Mouse (Mus musculus) MEL (cell line): ENCODE data around the gene Ube2f. TPM values are rescaled to one million over a fixed set of nuclear protein-coding genes. Genes with fewer than 3 reads are reported as not detected.

ENCODE experiments used
- DNase-seq: peaks from one replicate; pipeline ENCODE4 v3.0.0; 2011; ENCODE audit warnings: low read depth, low spot score
- H3K27ac ChIP-seq: 2 replicates; pipeline ENCODE4 v1.5.1; 2012; ENCODE audit warnings: low read depth, mild to moderate bottlenecking, control low read depth, low read length, moderate library complexity; ENCODE audit not compliant: control insufficient read depth
- H3K27me3 ChIP-seq, 2 experiments: fragments of 150-350 bp in 1 of 2; sonication (generic) in 1 of 2; 2 replicates each; pipeline ENCODE4 v1.6.1; 2012; ENCODE audit warnings: low read length in 2 of 2, mild to moderate bottlenecking in 2 of 2, improper control_type of control experiment in 1 of 2, moderate library complexity in 1 of 2; ENCODE audit not compliant: insufficient read depth in 2 of 2, control insufficient read depth in 1 of 2
- H3K36me3 ChIP-seq, 2 experiments: 2 replicates each; pipeline ENCODE4 v1.6.1; 2012 to 2014; ENCODE audit warnings: low read length in 2 of 2, improper control_type of control experiment in 1 of 2, inconsistent platforms in 1 of 2, mild to moderate bottlenecking in 1 of 2; ENCODE audit not compliant: insufficient read depth in 2 of 2, control insufficient read depth in 1 of 2
- H3K4me1 ChIP-seq, 2 experiments: fragments of 150-350 bp in 1 of 2; sonication (generic) in 1 of 2; 2 replicates each; pipeline ENCODE4 v1.6.1; 2012; ENCODE audit warnings: low read length in 2 of 2, improper control_type of control experiment in 1 of 2, mild to moderate bottlenecking in 1 of 2; ENCODE audit not compliant: insufficient read depth in 2 of 2, control insufficient read depth in 1 of 2
- H3K4me3 ChIP-seq, 2 experiments: fragments of 150-350 bp in 1 of 2; sonication (generic) in 1 of 2; 2 replicates each; pipeline ENCODE4 v1.5.1; 2012; ENCODE audit warnings: low read depth in 2 of 2, low read length in 2 of 2, mild to moderate bottlenecking in 2 of 2, moderate library complexity in 2 of 2, control low read depth in 1 of 2, improper control_type of control experiment in 1 of 2; ENCODE audit not compliant: control insufficient read depth in 1 of 2, insufficient read depth in 1 of 2
- H3K79me2 ChIP-seq: 2 replicates; pipeline ENCODE4 v1.6.1; 2012; ENCODE audit warnings: mild to moderate bottlenecking, low read length, moderate library complexity; ENCODE audit not compliant: control insufficient read depth, poor library complexity, insufficient read depth
- H3K9ac ChIP-seq: 2 replicates; pipeline ENCODE4 v1.6.1; 2012; ENCODE audit warnings: low read depth, mild to moderate bottlenecking, control low read depth, low read length, moderate library complexity; ENCODE audit not compliant: control insufficient read depth, poor library complexity, severe bottlenecking
- H3K9me3 ChIP-seq: fragments of 150-350 bp; sonication (generic); replicated peaks from 2 replicates; pipeline ENCODE4 v1.6.1; 2012; ENCODE audit warnings: mild to moderate bottlenecking, low read length, improper control_type of control experiment, moderate library complexity; ENCODE audit not compliant: insufficient read depth
- BHLHE40 ChIP-seq: IDR thresholded peaks from 2 replicates; pipeline ENCODE4 v1.6.1; 2012; ENCODE audit warnings: low read depth, mild to moderate bottlenecking, inconsistent platforms, low read length, improper control_type of control experiment, borderline replicate concordance
- CHD1 ChIP-seq: IDR thresholded peaks from 2 replicates; pipeline ENCODE4 v1.6.1; 2012; ENCODE audit warnings: low read depth, mild to moderate bottlenecking, inconsistent platforms, low read length, improper control_type of control experiment
- E2F4 ChIP-seq: IDR thresholded peaks from 2 replicates; pipeline ENCODE4 v1.6.1; 2011; ENCODE audit warnings: low read depth, low read length, improper control_type of control experiment, borderline replicate concordance
- ELF1 ChIP-seq: IDR thresholded peaks from 2 replicates; pipeline ENCODE4 v1.6.1; 2014; ENCODE audit warnings: low read depth, mild to moderate bottlenecking, inconsistent platforms, low read length, improper control_type of control experiment, moderate library complexity
- EP300 ChIP-seq, 2 experiments: IDR thresholded peaks; 2 replicates each; pipeline ENCODE4 v1.6.1; 2011; ENCODE audit warnings: improper control_type of control experiment in 2 of 2, low read length in 2 of 2, low read depth in 1 of 2, mild to moderate bottlenecking in 1 of 2
- ETS1 ChIP-seq: IDR thresholded peaks from 2 replicates; pipeline ENCODE4 v1.6.1; 2012; ENCODE audit warnings: low read depth, mild to moderate bottlenecking, inconsistent platforms, low read length, improper control_type of control experiment, moderate library complexity
- GABPA ChIP-seq: IDR thresholded peaks from 2 replicates; pipeline ENCODE4 v1.6.1; 2012; ENCODE audit warnings: low read depth, mild to moderate bottlenecking, inconsistent platforms, low read length, improper control_type of control experiment, moderate library complexity
- GATA1 ChIP-seq: IDR thresholded peaks from 2 replicates; pipeline ENCODE4 v1.6.1; 2011; ENCODE audit warnings: low read depth, low read length, improper control_type of control experiment
- HCFC1 ChIP-seq: IDR thresholded peaks from 2 replicates; pipeline ENCODE4 v1.6.1; 2012; ENCODE audit warnings: low read depth, mild to moderate bottlenecking, inconsistent platforms, low read length, improper control_type of control experiment, moderate library complexity
- JUND ChIP-seq: IDR thresholded peaks from 2 replicates; pipeline ENCODE4 v1.6.1; 2011; ENCODE audit warnings: low read depth, mild to moderate bottlenecking, improper control_type of control experiment, low read length
- KAT2A ChIP-seq: conservative IDR thresholded peaks from 2 replicates; pipeline ENCODE4 v1.6.1; 2012; ENCODE audit warnings: low read depth, low read length, improper control_type of control experiment, inconsistent platforms
- MAFK ChIP-seq: IDR thresholded peaks from 2 replicates; pipeline ENCODE4 v1.6.1; 2011; ENCODE audit warnings: low read depth, mild to moderate bottlenecking, low read length, improper control_type of control experiment, borderline replicate concordance
- MAX ChIP-seq: IDR thresholded peaks from 2 replicates; pipeline ENCODE4 v1.6.1; 2011; ENCODE audit warnings: low read length, improper control_type of control experiment
- MAZ ChIP-seq: IDR thresholded peaks from 2 replicates; pipeline ENCODE4 v1.6.1; 2012; ENCODE audit warnings: low read depth, mild to moderate bottlenecking, inconsistent platforms, low read length, improper control_type of control experiment
- MXI1 ChIP-seq: IDR thresholded peaks from 2 replicates; pipeline ENCODE4 v1.6.1; 2011; ENCODE audit warnings: mild to moderate bottlenecking, low read depth, low read length, improper control_type of control experiment
- MYC ChIP-seq: IDR thresholded peaks from 2 replicates; pipeline ENCODE4 v1.6.1; 2011; ENCODE audit warnings: low read depth, mild to moderate bottlenecking, low read length, improper control_type of control experiment, moderate library complexity
- NELFE ChIP-seq: IDR thresholded peaks from 2 replicates; pipeline ENCODE4 v1.6.1; 2011; ENCODE audit warnings: low read depth, low read length, improper control_type of control experiment
- NRF1 ChIP-seq: IDR thresholded peaks from 2 replicates; pipeline ENCODE4 v1.6.1; 2014; ENCODE audit warnings: low read depth, mild to moderate bottlenecking, inconsistent platforms, low read length, improper control_type of control experiment, moderate library complexity; ENCODE audit not compliant: poor library complexity, insufficient read depth, severe bottlenecking
- POLR2A ChIP-seq, 2 experiments: IDR thresholded peaks; 2 replicates each; pipeline ENCODE4 v1.6.1; 2011 to 2012; ENCODE audit warnings: low read length in 2 of 2, mild to moderate bottlenecking in 2 of 2, control low read depth in 1 of 2, improper control_type of control experiment in 1 of 2, low read depth in 1 of 2, moderate library complexity in 1 of 2; ENCODE audit not compliant: control insufficient read depth in 1 of 2, insufficient read depth in 1 of 2, poor library complexity in 1 of 2
- POLR2AphosphoS2 ChIP-seq: IDR thresholded peaks from 2 replicates; pipeline ENCODE4 v1.6.1; 2011; ENCODE audit warnings: low read length, improper control_type of control experiment
- POLR2AphosphoS5 ChIP-seq: IDR thresholded peaks from 2 replicates; pipeline ENCODE4 v1.6.1; 2012; ENCODE audit warnings: low read depth, borderline replicate concordance, mild to moderate bottlenecking, inconsistent platforms, low read length, moderate library complexity, mixed read lengths
- RAD21 ChIP-seq: IDR thresholded peaks from 2 replicates; pipeline ENCODE4 v1.6.1; 2011; ENCODE audit warnings: mild to moderate bottlenecking, low read depth, low read length, improper control_type of control experiment
- RCOR1 ChIP-seq: IDR thresholded peaks from 2 replicates; pipeline ENCODE4 v1.6.1; 2012; ENCODE audit warnings: low read depth, mild to moderate bottlenecking, inconsistent platforms, low read length, improper control_type of control experiment
- SIN3A ChIP-seq: IDR thresholded peaks from 2 replicates; pipeline ENCODE4 v1.6.1; 2012; ENCODE audit warnings: low read length, improper control_type of control experiment, inconsistent platforms
- SMC3 ChIP-seq: IDR thresholded peaks from 2 replicates; pipeline ENCODE4 v1.6.1; 2011; ENCODE audit warnings: low read depth, low read length, improper control_type of control experiment
- TAL1 ChIP-seq: IDR thresholded peaks from 2 replicates; pipeline ENCODE4 v1.6.1; 2012; ENCODE audit warnings: mild to moderate bottlenecking, inconsistent platforms, low read length, moderate library complexity, mixed read lengths
- TBP ChIP-seq: IDR thresholded peaks from 2 replicates; pipeline ENCODE4 v1.8.0; 2011; ENCODE audit warnings: low read depth, low read length, improper control_type of control experiment
- TCF12 ChIP-seq: IDR thresholded peaks from 2 replicates; pipeline ENCODE4 v1.6.1; 2014; ENCODE audit warnings: low read depth, mild to moderate bottlenecking, inconsistent platforms, low read length, improper control_type of control experiment, moderate library complexity
- USF1 ChIP-seq: IDR thresholded peaks from 2 replicates; pipeline ENCODE4 v1.6.1; 2014; ENCODE audit warnings: low read depth, mild to moderate bottlenecking, inconsistent platforms, low read length, improper control_type of control experiment, moderate library complexity
- USF2 ChIP-seq, 2 experiments: IDR thresholded peaks; 2 replicates each; pipeline ENCODE4 v1.6.1; 2011 to 2012; ENCODE audit warnings: improper control_type of control experiment in 2 of 2, low read length in 2 of 2, borderline replicate concordance in 1 of 2, inconsistent platforms in 1 of 2, low read depth in 1 of 2, mild to moderate bottlenecking in 1 of 2; ENCODE audit not compliant: insufficient read depth in 1 of 2
- ZC3H11A ChIP-seq: IDR thresholded peaks from 2 replicates; pipeline ENCODE4 v1.6.1; 2012; ENCODE audit warnings: low read depth, mild to moderate bottlenecking, inconsistent platforms, low read length, improper control_type of control experiment
- ZKSCAN1 ChIP-seq: IDR thresholded peaks from 2 replicates; pipeline ENCODE4 v1.6.1; 2012; ENCODE audit warnings: low read depth, mild to moderate bottlenecking, inconsistent platforms, low read length, improper control_type of control experiment, moderate library complexity
- ZMIZ1 ChIP-seq: IDR thresholded peaks from 2 replicates; pipeline ENCODE4 v1.6.1; 2012; ENCODE audit warnings: low read depth, mild to moderate bottlenecking, inconsistent platforms, low read length, improper control_type of control experiment, moderate library complexity
- ZNF384 ChIP-seq: IDR thresholded peaks from 2 replicates; pipeline ENCODE4 v1.6.1; 2012; ENCODE audit warnings: low read depth, mild to moderate bottlenecking, inconsistent platforms, low read length, improper control_type of control experiment
- polyA plus RNA-seq, 2 experiments: library from polyadenylated mRNA; stranded (reverse) in 1 of 2; unstranded in 1 of 2; fragments of >175 nt in 1 of 2; fragments of >200 nt in 1 of 2; gene quantifications; 2 replicates each; pipeline versions ENCODE4 v1.2.1 to v1.2.4; 2012; ENCODE audit warnings: low replicate concordance in 2 of 2, low read depth in 1 of 2; ENCODE audit not compliant: insufficient read length in 2 of 2, insufficient read depth in 1 of 2, missing spikeins in 1 of 2
- total RNA-seq: library from RNA; depleted of rRNA; stranded (reverse); fragments of 300-350 nt; gene quantifications from 2 replicates; pipeline ENCODE4 v1.2.3, GENCODE M21; 2012; rRNA removed

The Ube2f gene
- total RNA-seq (50.0 and 57.4 TPM in 2 replicates), polyA plus RNA-seq (10 to 100 TPM in 1 of 2 experiments, not detected in 1; 71.3 TPM)

GRCm38 (mm10) chr1:91249564-91250414 is at the start of gene Ube2f:
TSS of gene Ube2f (plus strand) at chr1:91250304.
- Histone ChIP-seq H3K36me3 (peaks cover 0 to 15% of the 10 kb centered on the region in 2 experiments; a peak in 2 of 4 replicates), H3K4me3 (peak within 1 kb of the TSS; percentile 83 to 85), H3K4me1 (peaks cover 10 to 18% of the 10 kb centered on the region in 2 experiments), H3K9ac (peak within 1 kb of the TSS; percentile 94), H3K27me3 (no peaks in the 10 kb centered on the region), H3K27ac (peak within 1 kb of the TSS; percentile 68), H3K9me3 (no peaks in the 10 kb centered on the region), H3K79me2 (peaks cover 42% of the 10 kb centered on the region)
- TF ChIP-seq ZKSCAN1 (peak; percentile 92; the same call in 1 of the 2 replicates), RCOR1 (no peak), SIN3A (peak; percentile 100), POLR2AphosphoS5 (no peak), MYC (peak; percentile 87), ZMIZ1 (peak; percentile 81), MAZ (0 out of 2 replicates have a peak, but pooled peaks have one; percentile 57), BHLHE40 (0 out of 2 replicates have a peak, but pooled peaks have one; percentile 20), NELFE (peak; percentile 83), JUND (no peak), HCFC1 (peak; percentile 94), NRF1 (peak; percentile 68), E2F4 (no peak), POLR2AphosphoS2 (peak; percentile 80), ETS1 (peak; percentile 85), RAD21 (no peak), SMC3 (no peak), KAT2A (peak; percentile 70), TBP (peak; percentile 92), CHD1 (0 out of 2 replicates have a peak, but pooled peaks have one; percentile 31), GABPA (no peak), EP300 (IDR thresholded peaks at IDR 0.05; ENCODE audit: low read depth in 1 of 2, low read length in 2 of 2) (peak in 1 of 2 experiments; percentile 63; a peak in 2 of 4 replicates), TAL1 (no peak), ZC3H11A (no peak), MXI1 (peak; percentile 97), TCF12 (peak; percentile 75), POLR2A (IDR thresholded peaks at IDR 0.05; ENCODE audit: control insufficient read depth in 1 of 2, insufficient read depth in 1 of 2, low read depth in 1 of 2, low read length in 2 of 2, poor library complexity in 1 of 2) (peak; percentile 94 to 95), USF1 (peak; percentile 84), ELF1 (peak; percentile 87), MAX (peak; percentile 92), GATA1 (peak; percentile 38; the same call in 1 of the 2 replicates), USF2 (IDR thresholded peaks at IDR 0.05; ENCODE audit: borderline replicate concordance in 1 of 2, insufficient read depth in 1 of 2, low read depth in 1 of 2, low read length in 2 of 2) (no peak), ZNF384 (peak; percentile 100), MAFK (no peak)
- peak; percentile 99 for DNase-seq
